Mouse (Mus musculus) myocyte (in vitro differentiated cells): ENCODE measurements around the gene Abhd14b. TPM values are rescaled to one million over a fixed set of nuclear protein-coding genes. Genes with fewer than 3 reads are reported as not detected.

Experiments used
- H3K27me3 ChIP-seq: one replicate; pipeline ENCODE4 v1.6.1; 2011; ENCODE audit not compliant: control insufficient read depth, insufficient read depth, insufficient read length
- H3K36me3 ChIP-seq: one replicate; pipeline ENCODE4 v1.6.1; 2011; ENCODE audit not compliant: control insufficient read depth, insufficient read depth
- H3K4me2 ChIP-seq: one replicate; pipeline ENCODE4 v1.6.1; 2011; ENCODE audit warnings: low read depth, control low read depth
- H3K4me3 ChIP-seq: one replicate; pipeline ENCODE4 v1.5.1; 2011; ENCODE audit warnings: mild to moderate bottlenecking, control low read depth, moderate library complexity
- H3K79me2 ChIP-seq: one replicate; pipeline ENCODE4 v1.6.1; 2011; ENCODE audit not compliant: control insufficient read depth, insufficient read depth
- H3ac ChIP-seq: one replicate; pipeline ENCODE4 v1.6.1; 2011; ENCODE audit not compliant: control insufficient read depth, insufficient read length
- CEBPB ChIP-seq: IDR thresholded peaks from 2 replicates; pipeline ENCODE4 v1.6.1; 2011; ENCODE audit warnings: mild to moderate bottlenecking, moderate library complexity; ENCODE audit not compliant: poor library complexity, insufficient read depth, severe bottlenecking
- E2F4 ChIP-seq: IDR thresholded peaks from one replicate; pipeline ENCODE4 v1.6.1; 2011; ENCODE audit warnings: mild to moderate bottlenecking, control low read depth, moderate library complexity; ENCODE audit not compliant: insufficient read depth
- MAX ChIP-seq: IDR thresholded peaks from one replicate; pipeline ENCODE4 v1.6.1; 2011; ENCODE audit warnings: low read depth, mild to moderate bottlenecking, control low read depth
- MYOD1 ChIP-seq, 3 experiments: IDR thresholded peaks; one replicate each; pipeline ENCODE4 v1.6.1; 2011; ENCODE audit warnings: control low read depth in 2 of 3, low read depth in 2 of 3, mild to moderate bottlenecking in 2 of 3, moderate library complexity in 1 of 3; ENCODE audit not compliant: insufficient read length in 2 of 3, control insufficient read depth in 1 of 3
- MYOG ChIP-seq, 3 experiments: IDR thresholded peaks; one replicate each; pipeline ENCODE4 v1.6.1; 2011; ENCODE audit warnings: control low read depth in 2 of 3, low read depth in 2 of 3, mild to moderate bottlenecking in 2 of 3; ENCODE audit not compliant: insufficient read length in 2 of 3, control insufficient read depth in 1 of 3, insufficient read depth in 1 of 3
- POLR2A ChIP-seq: IDR thresholded peaks from one replicate; pipeline ENCODE4 v1.6.1; 2011; ENCODE audit warnings: low read depth, mild to moderate bottlenecking, control low read depth, moderate library complexity; ENCODE audit not compliant: insufficient read length
- POLR2AphosphoS2 ChIP-seq: IDR thresholded peaks from one replicate; pipeline ENCODE4 v1.6.1; 2011; ENCODE audit warnings: low read depth, control low read depth; ENCODE audit not compliant: insufficient read length
- REST ChIP-seq: IDR thresholded peaks from one replicate; pipeline ENCODE4 v1.6.1; 2011; ENCODE audit warnings: mild to moderate bottlenecking, control low read depth, moderate library complexity; ENCODE audit not compliant: insufficient read depth, insufficient read length
- SRF ChIP-seq: IDR thresholded peaks from one replicate; pipeline ENCODE4 v1.6.1; 2011; ENCODE audit warnings: low read depth; ENCODE audit not compliant: control insufficient read depth, insufficient read length
- TCF12 ChIP-seq: IDR thresholded peaks from one replicate; pipeline ENCODE4 v1.6.1; 2011; ENCODE audit warnings: mild to moderate bottlenecking, control low read depth; ENCODE audit not compliant: poor library complexity, insufficient read depth, severe bottlenecking
- TCF3 ChIP-seq: IDR thresholded peaks from one replicate; pipeline ENCODE4 v1.6.1; 2011; ENCODE audit warnings: low read depth, control low read depth; ENCODE audit not compliant: insufficient read length
- USF1 ChIP-seq: IDR thresholded peaks from one replicate; pipeline ENCODE4 v1.6.1; 2011; ENCODE audit warnings: low read depth, mild to moderate bottlenecking, control low read depth, moderate library complexity
- polyA plus RNA-seq: library from polyadenylated mRNA; unstranded; fragments of >200 nt; fragmentation: generic; extraction: Trizol; gene quantifications from one replicate; pipeline ENCODE4 v1.2.1, GENCODE M21; 2012; ENCODE audit warnings: missing spikeins

Gene Abhd14b
- polyA plus RNA-seq, 1 experiment: 4.2 TPM

GRCm38 (mm10) chr9:106456325-106457162, 9.3 kb downstream of the Abhd14b start:
- H3K36me3 ChIP-seq: peaks cover 8% of the 10 kb centered on the region
- peaks cover 63% of the 10 kb centered on the region for H3K79me2 ChIP-seq
- peak overlapping the region; percentile 95 for H3K4me2 ChIP-seq
- H3ac ChIP-seq: peak overlapping the region; percentile 50
- H3K4me3 ChIP-seq: peak overlapping the region; percentile 75
- no peaks in the 10 kb centered on the region for H3K27me3 ChIP-seq
- TF ChIP-seq POLR2AphosphoS2 (peak; percentile 38), USF1 (no peak), MYOG (IDR thresholded peaks at IDR 0.05; ENCODE audit: control insufficient read depth in 1 of 3, insufficient read depth in 1 of 3, insufficient read length in 2 of 3, low read depth in 2 of 3) (peak; percentile 18 to 97 (median 86)), POLR2A (peak; percentile 34), MAX (no peak), MYOD1 (IDR thresholded peaks at IDR 0.05; ENCODE audit: control insufficient read depth in 1 of 3, insufficient read length in 2 of 3, low read depth in 2 of 3) (peak in 2 of 3 experiments; percentile 92 to 96), TCF3 (peak; percentile 54), TCF12 (peak; percentile 71)

DNA sequence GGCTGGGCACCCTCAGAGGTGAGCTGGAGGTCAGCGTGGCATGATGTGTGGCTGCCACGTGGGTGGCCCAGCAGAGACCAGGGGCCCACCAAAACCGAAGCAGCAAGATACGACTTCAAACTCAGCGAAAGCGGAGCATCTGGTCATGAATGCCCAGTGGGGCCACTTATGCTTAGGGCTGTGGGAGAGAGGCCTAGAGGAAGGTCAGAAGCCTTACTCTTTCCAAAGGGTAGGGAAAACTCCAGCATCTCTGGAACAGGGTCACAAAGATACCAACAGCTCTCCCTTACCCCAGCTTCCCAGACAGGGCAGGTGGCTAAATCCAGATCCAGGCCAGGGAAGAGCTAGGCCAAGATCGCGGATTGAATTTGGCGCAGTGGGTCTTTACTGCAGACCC, 9.9 kb downstream of the Abhd14b start:
- H3ac ChIP-seq: peak overlapping the region; percentile 50
- peaks cover 8% of the 10 kb centered on the region for H3K36me3 ChIP-seq
- TF ChIP-seq POLR2A (peak; percentile 12), MYOD1 (IDR thresholded peaks at IDR 0.05; ENCODE audit: control insufficient read depth in 1 of 3, insufficient read length in 2 of 3, low read depth in 2 of 3) (no peak)
- H3K79me2 ChIP-seq: peaks cover 63% of the 10 kb centered on the region
- peak overlapping the region; percentile 95 for H3K4me2 ChIP-seq
- H3K27me3 ChIP-seq: no peaks in the 10 kb centered on the region
- peak overlapping the region; percentile 75 for H3K4me3 ChIP-seq

- no peaks in the 10 kb centered on the region for H3K27me3 ChIP-seq
- peaks cover 8% of the 10 kb centered on the region for H3K36me3 ChIP-seq
- no peak overlapping the region for H3ac ChIP-seq
- H3K4me2 ChIP-seq: peak overlapping the region; percentile 95
- H3K79me2 ChIP-seq: peaks cover 63% of the 10 kb centered on the region
- no peak overlapping the region for H3K4me3 ChIP-seq
- TF ChIP-seq MYOG (IDR thresholded peaks at IDR 0.05; ENCODE audit: control insufficient read depth in 1 of 3, insufficient read depth in 1 of 3, insufficient read length in 2 of 3, low read depth in 2 of 3) (no peak), POLR2AphosphoS2 (peak; percentile 18)
Observed at GRCm38 (mm10) chr9:106457920-106458319, 10.7 kb downstream of the Abhd14b start.

DNA sequence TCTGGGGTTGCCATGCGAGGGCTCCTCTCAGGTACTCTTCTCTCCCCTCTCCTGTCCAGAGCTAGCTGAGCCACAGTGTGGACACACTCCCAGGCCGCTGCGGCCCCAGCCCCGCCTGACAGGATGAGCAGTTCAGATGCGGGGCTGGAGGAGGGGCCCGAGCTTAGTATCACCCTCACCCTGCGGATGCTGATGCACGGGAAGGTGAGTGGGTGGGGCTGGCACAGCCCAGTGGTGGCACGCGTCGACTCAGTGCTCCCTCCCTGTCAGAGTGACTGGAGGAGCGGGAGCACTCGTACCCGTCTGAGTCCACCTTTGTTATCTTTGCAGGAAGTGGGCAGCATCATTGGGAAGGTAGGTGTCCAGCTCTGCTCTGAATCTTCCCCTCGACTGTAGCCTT, 12.7 kb downstream of the Abhd14b start:
- TF ChIP-seq CEBPB: no peak
- no peak for TF ChIP-seq REST
- TF ChIP-seq POLR2AphosphoS2: peak; percentile 52
- no peak for TF ChIP-seq MYOD1 (IDR thresholded peaks at IDR 0.05; ENCODE audit: control insufficient read depth in 1 of 3, insufficient read length in 2 of 3, low read depth in 2 of 3)
- no peak for TF ChIP-seq MAX
- peak; percentile 20 for TF ChIP-seq POLR2A
- Histone ChIP-seq H3K36me3 (peaks cover 13% of the 10 kb centered on the region), H3ac (no peak overlapping the region), H3K79me2 (peaks cover 53% of the 10 kb centered on the region), H3K4me2 (no peak overlapping the region), H3K27me3 (no peaks in the 10 kb centered on the region), H3K4me3 (no peak overlapping the region)

DNA sequence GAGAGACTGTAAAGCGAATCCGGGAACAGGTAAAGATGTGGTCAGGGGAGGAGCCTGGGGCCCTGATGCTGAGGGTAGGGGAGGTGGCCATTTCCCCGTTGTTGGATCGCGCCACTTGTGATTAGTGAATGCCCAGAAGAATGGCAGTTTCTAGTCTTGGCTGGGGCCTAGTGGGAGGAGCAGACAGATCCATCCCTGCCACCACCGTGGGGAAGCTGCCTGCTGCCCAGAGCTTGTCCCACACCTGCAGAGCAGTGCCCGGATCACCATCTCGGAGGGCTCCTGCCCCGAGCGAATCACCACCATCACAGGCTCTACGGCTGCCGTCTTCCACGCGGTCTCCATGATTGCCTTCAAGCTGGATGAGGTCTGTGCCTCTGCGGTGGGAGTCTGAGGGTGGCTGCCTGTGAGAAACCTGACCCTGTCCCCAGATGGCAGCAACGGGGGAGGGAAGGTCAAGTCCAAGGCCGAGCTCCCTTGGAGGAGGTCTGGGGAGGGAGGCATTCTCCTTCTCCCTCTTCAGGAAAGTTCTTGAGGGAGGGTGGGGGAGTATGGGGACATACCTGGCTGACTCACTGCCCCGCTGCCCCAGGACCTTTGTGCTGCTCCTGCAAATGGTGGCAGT, 13.3 kb downstream of the Abhd14b start:
- Histone ChIP-seq H3K4me2 (no peak overlapping the region), H3K4me3 (no peak overlapping the region), H3K27me3 (no peaks in the 10 kb centered on the region), H3ac (no peak overlapping the region), H3K36me3 (peaks cover 13% of the 10 kb centered on the region), H3K79me2 (peaks cover 48% of the 10 kb centered on the region)
- TF ChIP-seq USF1 (no peak), MYOD1 (IDR thresholded peaks at IDR 0.05; ENCODE audit: control insufficient read depth in 1 of 3, insufficient read length in 2 of 3, low read depth in 2 of 3) (no peak), TCF12 (no peak), POLR2AphosphoS2 (peak; percentile 56), MAX (no peak), TCF3 (no peak)

DNA sequence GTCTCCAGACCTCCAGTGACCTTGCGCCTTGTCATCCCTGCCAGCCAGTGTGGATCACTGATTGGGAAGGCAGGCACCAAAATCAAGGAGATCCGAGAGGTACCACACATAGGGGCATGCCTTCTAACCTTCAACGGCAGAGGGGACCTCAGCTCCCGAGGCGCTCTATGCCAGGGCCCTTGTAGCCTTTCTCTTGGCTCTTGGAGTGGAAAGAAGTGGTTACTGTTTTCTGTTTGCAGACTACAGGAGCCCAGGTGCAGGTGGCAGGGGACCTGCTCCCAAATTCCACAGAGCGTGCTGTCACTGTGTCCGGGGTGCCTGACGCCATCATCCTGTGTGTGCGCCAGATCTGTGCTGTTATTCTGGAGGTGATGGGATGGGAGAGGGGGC, 13.8 kb downstream of the Abhd14b start:
- peaks cover 13% of the 10 kb centered on the region for H3K36me3 ChIP-seq
- no peak overlapping the region for H3K4me2 ChIP-seq
- TF ChIP-seq REST: no peak
- TF ChIP-seq MYOD1 (IDR thresholded peaks at IDR 0.05; ENCODE audit: control insufficient read depth in 1 of 3, insufficient read length in 2 of 3, low read depth in 2 of 3): no peak
- TF ChIP-seq E2F4: no peak
- no peak for TF ChIP-seq USF1
- TF ChIP-seq SRF: no peak
- TF ChIP-seq MAX: no peak
- no peak for TF ChIP-seq POLR2A
- no peak for TF ChIP-seq POLR2AphosphoS2
- no peak for TF ChIP-seq TCF12
- TF ChIP-seq MYOG (IDR thresholded peaks at IDR 0.05; ENCODE audit: control insufficient read depth in 1 of 3, insufficient read depth in 1 of 3, insufficient read length in 2 of 3, low read depth in 2 of 3): no peak
- no peak for TF ChIP-seq CEBPB
- TF ChIP-seq TCF3: no peak
- H3ac ChIP-seq: no peak overlapping the region
- no peak overlapping the region for H3K4me3 ChIP-seq
- H3K79me2 ChIP-seq: peaks cover 42% of the 10 kb centered on the region
- no peaks in the 10 kb centered on the region for H3K27me3 ChIP-seq
